Mouse (Mus musculus) fat pad, adult 2 months (tissue): ENCODE measurements around the gene Dpf3.

Experiments used
- DNase-seq: peaks from one replicate; pipeline ENCODE4 v3.0.0-alpha.2; 2011; ENCODE audit warnings: low read depth, low spot score; ENCODE audit errors: extremely low read depth

The Dpf3 gene

GRCm38 (mm10) chr12:83348246-83348645 lies 139.3 kb downstream of the Dpf3 start:
- no peak for DNase-seq

GRCm38 (mm10) chr12:83342875-83343185 lies 144.7 kb downstream of the Dpf3 start:
- no peak for DNase-seq

GRCm38 (mm10) chr12:83342035-83342874 lies 145.3 kb downstream of the Dpf3 start:
- DNase-seq: no peak

GRCm38 (mm10) chr12:83340960-83341359 lies 146.6 kb downstream of the Dpf3 start:
- DNase-seq: no peak

- DNase-seq: no peak
These were observed 149.2 kb downstream of the Dpf3 start for GRCm38 (mm10) chr12:83338345-83338744.

GRCm38 (mm10) chr12:83337776-83338149 lies 149.8 kb downstream of the Dpf3 start:
- no peak for DNase-seq

GRCm38 (mm10) chr12:83337077-83337775 lies 150.3 kb downstream of the Dpf3 start:
- DNase-seq: no peak

- DNase-seq: no peak
These were observed 157.5 kb downstream of the Dpf3 start for GRCm38 (mm10) chr12:83330056-83330455.

GRCm38 (mm10) chr12:83328899-83329298 lies 158.6 kb downstream of the Dpf3 start:
- peak; percentile 30 for DNase-seq

GRCm38 (mm10) chr12:83328491-83328890 lies 159.0 kb downstream of the Dpf3 start:
- DNase-seq: no peak

- no peak for DNase-seq
These were observed 160.1 kb downstream of the Dpf3 start for GRCm38 (mm10) chr12:83327451-83327850.

- no peak for DNase-seq
These were observed 166.8 kb downstream of the Dpf3 start for GRCm38 (mm10) chr12:83320725-83321124.

GRCm38 (mm10) chr12:83317646-83318443 lies 169.7 kb downstream of the Dpf3 start:
- DNase-seq: no peak

GRCm38 (mm10) chr12:83314666-83315065 lies 172.8 kb downstream of the Dpf3 start:
- no peak for DNase-seq

GRCm38 (mm10) chr12:83312818-83313217 lies 174.7 kb downstream of the Dpf3 start:
- no peak for DNase-seq

GRCm38 (mm10) chr12:83310567-83310966 lies 176.9 kb downstream of the Dpf3 start:
- no peak for DNase-seq

- DNase-seq: no peak
These were observed 178.3 kb downstream of the Dpf3 start for GRCm38 (mm10) chr12:83309031-83309804.

GRCm38 (mm10) chr12:83308627-83309026 lies 178.9 kb downstream of the Dpf3 start:
- no peak for DNase-seq

- DNase-seq: no peak
These were observed 184.3 kb downstream of the Dpf3 start for GRCm38 (mm10) chr12:83303221-83303620.

GRCm38 (mm10) chr12:83302320-83303153 lies 185.0 kb downstream of the Dpf3 start:
- no peak for DNase-seq
